In genomic region chr11:101426165-101426564, GRCm38 (mm10) we compare ENCODE assay signal across 1 mouse cellular context.
TF ChIP-seq lines count a peak whose summit lies in the region.

No protein-coding gene starts in this region.

TF ChIP-seq in CH12.LX, 34 proteins besides CTCF, POLR2A, EP300 and RAD21 (continued from another document):
- no peak for TF ChIP-seq USF2 (conservative IDR thresholded peaks at IDR 0.05; ENCODE audit: low read depth, low read length)
